Mouse (Mus musculus): ENCODE results near the gene Csad. TPM values are rescaled to one million over a fixed set of nuclear protein-coding genes. Genes with fewer than 3 reads are reported as not detected.

The Csad gene
- polyA plus RNA-seq, 1 experiment from 2014 or later: 26.8 TPM

DNA sequence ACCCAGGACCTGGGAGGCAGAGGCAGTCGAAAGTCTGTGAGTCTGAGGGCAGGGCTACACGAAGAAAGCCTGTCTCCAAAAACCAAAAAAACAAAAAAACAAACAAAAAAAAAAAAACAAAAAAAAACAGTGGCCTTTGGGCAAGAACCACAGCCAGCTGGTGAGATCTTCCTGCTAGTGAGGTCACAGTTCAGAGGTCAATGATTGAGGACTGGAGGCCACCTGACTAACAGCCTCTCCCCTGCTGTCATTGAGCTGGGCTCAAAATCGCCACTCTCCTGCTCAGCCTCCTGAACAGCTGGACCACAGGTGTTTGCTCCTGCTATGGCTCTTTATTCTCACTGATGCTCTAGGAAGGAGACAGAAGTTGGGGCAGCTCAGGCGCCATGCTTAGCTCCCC, 51.9 kb downstream of the Csad start:
- no peak overlapping the region for H3K4me3 ChIP-seq (ENCODE audit: low read depth, low read length)
- 50% methylated on average over 4 of the region's 4 CpGs for WGBS
- no peak for ATAC-seq

DNA sequence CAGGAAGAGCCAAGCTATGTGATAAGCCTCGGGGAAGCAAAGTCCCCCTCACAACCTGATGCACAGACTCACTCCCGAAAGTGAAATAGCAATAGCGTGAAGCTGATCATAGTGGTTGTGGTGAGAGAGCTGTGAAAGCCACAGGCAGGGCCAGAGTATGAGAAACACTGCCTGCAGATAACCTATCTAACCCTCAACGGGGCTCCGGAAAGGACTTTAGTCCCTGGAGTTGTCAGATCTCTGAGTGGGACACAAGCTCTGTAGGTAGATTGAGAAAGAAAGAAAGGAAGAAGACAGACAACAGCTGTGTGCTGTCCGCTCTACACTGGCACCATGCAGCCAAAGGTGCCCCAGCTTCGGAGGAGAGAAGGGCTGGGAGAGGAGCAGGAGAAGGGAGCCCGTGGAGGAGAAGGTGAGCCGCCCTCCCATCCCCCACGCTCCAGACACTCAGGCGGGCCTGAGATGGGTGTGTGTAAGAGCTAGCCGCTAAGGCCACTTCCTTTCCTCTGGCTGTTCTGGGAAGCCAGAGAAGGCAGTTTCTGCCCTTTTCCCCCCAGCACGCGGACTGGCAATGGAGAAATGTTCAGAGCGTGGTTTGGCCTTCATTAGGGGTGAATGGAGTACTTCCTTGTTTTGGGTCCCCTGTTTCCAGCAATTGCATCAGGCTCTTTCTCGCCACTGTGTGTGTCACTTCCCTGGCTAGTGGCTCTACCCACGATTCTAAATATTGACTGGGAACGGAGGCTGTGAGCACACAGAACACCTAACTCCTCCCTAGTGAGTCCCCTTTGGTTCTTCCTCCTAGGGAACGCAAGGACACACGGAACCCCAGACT, 54.0 kb downstream of the Csad start, which contains the start of gene Soat2:
Soat2 (plus strand) TSS at position 226 of the 835 bp plus-strand sequence.
- peak within 1 kb of the TSS; percentile 88 for H3K27ac ChIP-seq (ENCODE audit: low read depth, low read length)
- ATAC-seq: peak; percentile 73
- peak within 1 kb of the TSS; percentile 22 for H3K4me3 ChIP-seq (ENCODE audit: low read depth, low read length)
- no peaks in the 10 kb centered on the region for H3K4me1 ChIP-seq (replicated peaks; ENCODE audit: control insufficient read depth, insufficient read depth, low read length)
- no peak for TF ChIP-seq CTCF (IDR thresholded peaks at IDR 0.05; ENCODE audit: low read depth)
- peak within 1 kb of the TSS; percentile 61 for H3K4me2 ChIP-seq (replicated peaks; ENCODE audit: low read depth)
- H3K9me3 ChIP-seq (ENCODE audit: control insufficient read depth): no peaks in the 10 kb centered on the region
- H3K9ac ChIP-seq (ENCODE audit: low read depth, low read length): peak within 1 kb of the TSS; percentile 49; the same call in 1 of the 2 replicates
- no peaks in the 10 kb centered on the region; the same call in 1 of the 2 replicates for H3K36me3 ChIP-seq (ENCODE audit: control insufficient read depth, insufficient read depth)
- 0 out of 2 replicates have a peak, but pooled peaks cover 2% of the 10 kb centered on the region for H3K27me3 ChIP-seq (replicated peaks; ENCODE audit: control insufficient read depth, insufficient read depth, low read length)
- 20% methylated on average over 20 of the region's 20 CpGs for WGBS

More for the DNA sequence above, 51.9 kb downstream of the Csad start:
- no peaks in the 10 kb centered on the region for H3K4me1 ChIP-seq (replicated peaks; ENCODE audit: control insufficient read depth, insufficient read depth, low read length)
- no peak overlapping the region for H3K27ac ChIP-seq (ENCODE audit: low read depth, low read length)
- no peak for TF ChIP-seq CTCF (IDR thresholded peaks at IDR 0.05; ENCODE audit: low read depth)
- peaks cover 3% of the 10 kb centered on the region; the same call in 1 of the 2 replicates for H3K36me3 ChIP-seq (ENCODE audit: control insufficient read depth, insufficient read depth)
- H3K4me2 ChIP-seq (replicated peaks; ENCODE audit: low read depth): no peak overlapping the region
- no peak overlapping the region for H3K9ac ChIP-seq (ENCODE audit: low read depth, low read length)
- H3K9me3 ChIP-seq (ENCODE audit: control insufficient read depth): no peaks in the 10 kb centered on the region
- H3K27me3 ChIP-seq (replicated peaks; ENCODE audit: control insufficient read depth, insufficient read depth, low read length): no peaks in the 10 kb centered on the region

DNA sequence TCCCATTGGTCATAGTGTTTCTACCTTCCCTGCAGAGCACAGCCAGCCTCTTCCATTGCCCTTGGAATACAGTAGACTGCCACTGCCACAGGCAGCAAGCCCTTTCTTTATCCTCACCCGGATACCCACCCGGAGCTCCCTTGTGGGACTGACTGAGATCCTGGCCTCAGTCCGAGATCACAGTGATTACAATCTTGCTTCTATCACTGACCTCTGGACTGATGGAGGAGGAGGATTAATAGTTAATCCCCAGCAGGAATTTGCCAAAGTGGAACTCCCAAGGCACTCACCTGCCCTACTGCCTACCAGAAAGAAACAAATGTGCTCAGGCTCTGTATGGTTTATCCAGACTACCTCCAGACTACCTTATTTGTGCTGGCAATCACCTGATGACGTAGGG, 55.0 kb downstream of the Csad start:
- no peak for ATAC-seq
- H3K4me1 ChIP-seq (replicated peaks; ENCODE audit: control insufficient read depth, insufficient read depth, low read length): no peaks in the 10 kb centered on the region
- no peaks in the 10 kb centered on the region; the same call in 1 of the 2 replicates for H3K36me3 ChIP-seq (ENCODE audit: control insufficient read depth, insufficient read depth)
- H3K4me2 ChIP-seq (replicated peaks; ENCODE audit: low read depth): no peak overlapping the region
- no peak overlapping the region for H3K4me3 ChIP-seq (ENCODE audit: low read depth, low read length)
- no peak overlapping the region for H3K9ac ChIP-seq (ENCODE audit: low read depth, low read length)
- no peak for TF ChIP-seq CTCF (IDR thresholded peaks at IDR 0.05; ENCODE audit: low read depth)
- 0 out of 2 replicates have a peak, but pooled peaks cover 2% of the 10 kb centered on the region for H3K27me3 ChIP-seq (replicated peaks; ENCODE audit: control insufficient read depth, insufficient read depth, low read length)
- H3K9me3 ChIP-seq (ENCODE audit: control insufficient read depth): no peaks in the 10 kb centered on the region
- 52% methylated on average over 4 of the region's 4 CpGs for WGBS
- peak overlapping the region; percentile 88 for H3K27ac ChIP-seq (ENCODE audit: low read depth, low read length)

DNA sequence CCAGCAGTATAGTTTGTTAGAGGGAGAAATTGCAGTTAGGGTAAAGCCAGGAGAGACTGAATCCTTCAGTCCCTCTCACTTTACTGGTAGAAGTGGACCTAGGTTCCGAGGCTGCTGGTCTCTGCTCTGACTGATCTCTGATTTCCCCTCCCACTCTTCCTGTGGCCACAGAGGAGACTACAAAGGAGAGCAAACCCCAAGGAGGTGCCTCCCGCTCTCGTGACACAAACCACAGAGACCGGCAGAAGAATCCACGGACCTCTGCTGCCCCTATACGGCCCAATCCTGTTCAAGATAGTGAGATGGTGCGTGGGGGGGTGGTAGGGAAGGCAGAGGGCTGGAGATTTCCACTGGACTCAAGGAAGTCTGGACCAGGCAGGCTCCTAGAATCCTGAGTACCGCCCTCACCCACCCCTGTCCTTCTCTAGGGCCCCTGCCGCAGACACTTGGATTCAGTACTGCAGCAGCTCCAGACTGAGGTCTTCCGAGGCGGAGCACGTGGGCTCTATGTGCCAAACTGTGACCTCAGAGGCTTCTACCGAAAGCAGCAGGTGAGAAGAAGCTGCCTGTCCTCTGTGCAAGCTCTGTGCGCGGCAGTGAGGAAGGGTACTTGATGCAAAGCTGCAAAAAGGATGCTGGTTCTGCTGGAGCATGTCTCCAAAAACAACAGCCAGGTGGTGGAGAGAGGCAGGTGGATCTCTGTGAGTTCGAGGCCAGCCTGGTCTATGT, 56.7 kb downstream of the Csad start:
- Histone ChIP-seq H3K4me3 (ENCODE audit: low read depth, low read length) (no peak overlapping the region), H3K36me3 (ENCODE audit: control insufficient read depth, insufficient read depth) (no peaks in the 10 kb centered on the region; the same call in 1 of the 2 replicates), H3K4me1 (replicated peaks; ENCODE audit: control insufficient read depth, insufficient read depth, low read length) (no peaks in the 10 kb centered on the region), H3K27me3 (replicated peaks; ENCODE audit: control insufficient read depth, insufficient read depth, low read length) (0 out of 2 replicates have a peak, but pooled peaks cover 6% of the 10 kb centered on the region), H3K27ac (ENCODE audit: low read depth, low read length) (no peak overlapping the region), H3K9me3 (ENCODE audit: control insufficient read depth) (no peaks in the 10 kb centered on the region), H3K9ac (ENCODE audit: low read depth, low read length) (no peak overlapping the region), H3K4me2 (replicated peaks; ENCODE audit: low read depth) (no peak overlapping the region)
- ATAC-seq: no peak
- no peak for TF ChIP-seq CTCF (IDR thresholded peaks at IDR 0.05; ENCODE audit: low read depth)
- 68% methylated on average over 16 of the region's 16 CpGs for WGBS

DNA sequence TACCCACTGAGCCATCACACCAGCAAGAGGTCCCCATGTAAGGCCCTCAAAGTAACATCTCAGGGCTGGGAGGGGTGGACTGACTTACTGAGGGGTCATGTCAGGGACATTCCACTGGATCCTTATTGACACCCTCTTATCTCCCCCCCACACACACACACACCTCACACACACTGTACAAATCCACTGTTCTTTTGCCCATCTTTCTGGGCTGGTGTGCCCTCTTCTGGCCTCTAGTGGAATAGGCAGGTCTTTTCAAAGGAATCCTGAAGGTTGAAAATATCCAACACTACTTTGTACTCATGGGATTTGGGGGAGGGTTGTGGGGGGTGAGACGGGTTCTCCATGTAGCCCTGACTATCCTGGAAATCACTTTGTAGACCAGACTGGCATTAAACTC, 57.6 kb downstream of the Csad start:
- Histone ChIP-seq H3K4me1 (replicated peaks; ENCODE audit: control insufficient read depth, insufficient read depth, low read length) (no peaks in the 10 kb centered on the region), H3K4me2 (replicated peaks; ENCODE audit: low read depth) (no peak overlapping the region), H3K9ac (ENCODE audit: low read depth, low read length) (no peak overlapping the region), H3K27ac (ENCODE audit: low read depth, low read length) (no peak overlapping the region), H3K36me3 (ENCODE audit: control insufficient read depth, insufficient read depth) (no peaks in the 10 kb centered on the region; the same call in 1 of the 2 replicates), H3K9me3 (ENCODE audit: control insufficient read depth) (no peaks in the 10 kb centered on the region), H3K27me3 (replicated peaks; ENCODE audit: control insufficient read depth, insufficient read depth, low read length) (0 out of 2 replicates have a peak, but pooled peaks cover 6% of the 10 kb centered on the region), H3K4me3 (ENCODE audit: low read depth, low read length) (no peak overlapping the region)
- peak; percentile 89 for TF ChIP-seq CTCF (IDR thresholded peaks at IDR 0.05; ENCODE audit: low read depth)
- no peak for ATAC-seq
- WGBS: 3% methylated on average over 1 of the region's 1 CpGs

DNA sequence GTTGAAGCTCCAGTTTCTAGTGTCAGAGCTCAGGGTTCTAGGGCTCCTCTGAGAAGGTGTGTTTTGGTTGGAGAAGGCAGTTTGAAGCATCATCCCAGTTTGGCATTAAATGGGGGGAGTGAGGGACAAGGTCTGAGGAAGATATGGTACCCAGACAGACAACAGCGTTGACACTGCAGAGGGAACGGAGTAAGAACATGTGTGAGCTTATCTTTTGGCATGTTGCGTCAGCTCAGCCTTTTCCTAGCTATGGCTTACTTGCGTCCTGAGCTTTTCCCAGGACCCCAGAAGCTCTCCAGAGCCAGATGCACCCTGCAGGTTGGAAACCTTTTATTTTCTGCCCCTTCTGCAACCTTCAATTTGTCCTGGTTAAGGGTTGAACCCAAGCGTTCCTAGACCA, 58.4 kb downstream of the Csad start:
- Histone ChIP-seq H3K36me3 (ENCODE audit: control insufficient read depth, insufficient read depth) (no peaks in the 10 kb centered on the region; the same call in 1 of the 2 replicates), H3K4me2 (replicated peaks; ENCODE audit: low read depth) (no peak overlapping the region), H3K9me3 (ENCODE audit: control insufficient read depth) (no peaks in the 10 kb centered on the region), H3K4me1 (replicated peaks; ENCODE audit: control insufficient read depth, insufficient read depth, low read length) (no peaks in the 10 kb centered on the region), H3K9ac (ENCODE audit: low read depth, low read length) (no peak overlapping the region), H3K4me3 (ENCODE audit: low read depth, low read length) (no peak overlapping the region), H3K27me3 (replicated peaks; ENCODE audit: control insufficient read depth, insufficient read depth, low read length) (0 out of 2 replicates have a peak, but pooled peaks cover 6% of the 10 kb centered on the region), H3K27ac (ENCODE audit: low read depth, low read length) (no peak overlapping the region)
- ATAC-seq: no peak
- TF ChIP-seq CTCF (IDR thresholded peaks at IDR 0.05; ENCODE audit: low read depth): no peak
- 84% methylated on average over 5 of the region's 5 CpGs for WGBS

Data from intestine, postnatal 0 days (tissue).